Mouse (Mus musculus): ENCODE measurements around the gene Nkapl.

GRCm38 (mm10) chr13:21447856-21448614 lies 20.3 kb downstream of the Nkapl start:
- no peak for TF ChIP-seq POLR2A (IDR thresholded peaks at IDR 0.05; ENCODE audit: control insufficient read depth, low read depth, low read length)
- TF ChIP-seq CTCF (IDR thresholded peaks at IDR 0.05; ENCODE audit: control insufficient read depth, insufficient read depth, insufficient replicate concordance, low read depth, low read length): no peak

Measured in testis, adult 2 months (tissue).